Mouse (Mus musculus): ENCODE data around the gene Lins1. TPM values are rescaled to one million over a fixed set of nuclear protein-coding genes. Genes with fewer than 3 reads are reported as not detected.

The Lins1 gene
- total RNA-seq (2014; fragmentation: Nextera tagmentation) (19.6 and 25.2 TPM in 2 replicates), total RNA-seq (2017) (8.6 and 11.2 TPM in 2 replicates)

GRCm38 (mm10) chr7:66689620-66690360, at the start of gene Lins1:
Lins1 (plus strand) TSS chr7:66689889.
- ATAC-seq (replicated peaks; ENCODE audit: poor library complexity, severe bottlenecking), result peak; percentile 97

GRCm38 (mm10) chr7:66645736-66646135, 44.0 kb upstream of the Lins1 start:
- no peak for ATAC-seq (replicated peaks; ENCODE audit: poor library complexity, severe bottlenecking)

DNA sequence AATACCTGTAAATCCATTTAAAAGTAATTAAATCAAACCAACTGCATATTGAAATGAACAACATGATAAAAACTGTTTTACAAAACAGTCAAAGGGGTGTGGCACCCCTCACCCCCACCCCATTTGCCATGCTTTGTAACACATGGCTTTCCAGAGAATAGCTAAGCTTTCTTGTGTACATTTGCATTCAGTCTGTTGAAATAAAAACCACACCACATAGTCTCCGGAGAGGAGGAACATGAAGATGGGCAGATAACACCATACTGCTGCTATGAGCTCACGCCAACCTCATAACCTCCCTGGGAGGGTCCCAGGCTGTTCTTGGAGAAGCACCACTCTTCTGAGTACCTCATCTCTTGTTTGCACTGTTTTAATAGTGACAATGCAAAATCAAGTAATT, 40.5 kb upstream of the Lins1 start:
- ATAC-seq (replicated peaks; ENCODE audit: poor library complexity, severe bottlenecking), result no peak; the same call in 1 of the 2 replicates

DNA sequence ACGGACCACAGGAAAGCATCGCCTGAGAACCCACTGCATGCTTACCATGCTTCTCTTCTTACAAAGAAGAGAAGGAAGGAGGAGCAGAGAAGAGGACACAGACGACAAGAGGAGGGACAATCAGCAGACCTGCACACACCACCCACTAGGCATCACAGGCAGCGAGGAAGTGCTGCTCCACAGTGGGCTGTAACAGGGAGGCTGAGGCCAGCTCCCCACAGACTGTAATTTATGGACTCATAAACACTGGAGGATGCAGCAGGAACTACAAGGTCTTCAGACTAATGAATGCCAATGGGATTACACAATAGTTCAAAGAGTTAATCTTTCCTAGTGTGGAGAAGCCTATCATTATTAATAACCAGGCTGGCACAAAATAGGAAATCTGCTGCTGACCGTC, 38.8 kb upstream of the Lins1 start:
- no peak for ATAC-seq (replicated peaks; ENCODE audit: poor library complexity, severe bottlenecking)

DNA sequence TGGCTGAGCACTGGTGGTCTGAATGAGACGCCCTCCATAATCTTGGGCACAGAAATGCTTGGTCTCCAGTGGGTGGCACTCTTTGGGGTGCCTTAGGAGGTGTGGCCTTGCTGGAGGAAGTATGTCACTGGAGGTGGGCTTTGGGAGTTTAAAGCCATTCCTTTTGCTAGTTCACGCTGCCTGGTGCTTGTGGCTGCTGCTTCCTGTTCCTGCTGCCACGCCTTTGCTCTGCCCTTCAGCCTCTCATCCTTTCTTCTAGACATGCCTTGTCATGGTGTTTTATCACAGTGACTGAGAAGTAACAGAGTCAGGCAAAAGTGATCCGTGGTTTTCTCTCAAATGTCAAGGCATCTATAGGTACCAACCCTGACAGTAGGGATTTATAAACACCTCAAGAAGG, 37.5 kb upstream of the Lins1 start:
- ATAC-seq (replicated peaks; ENCODE audit: poor library complexity, severe bottlenecking), result peak; percentile 61

DNA sequence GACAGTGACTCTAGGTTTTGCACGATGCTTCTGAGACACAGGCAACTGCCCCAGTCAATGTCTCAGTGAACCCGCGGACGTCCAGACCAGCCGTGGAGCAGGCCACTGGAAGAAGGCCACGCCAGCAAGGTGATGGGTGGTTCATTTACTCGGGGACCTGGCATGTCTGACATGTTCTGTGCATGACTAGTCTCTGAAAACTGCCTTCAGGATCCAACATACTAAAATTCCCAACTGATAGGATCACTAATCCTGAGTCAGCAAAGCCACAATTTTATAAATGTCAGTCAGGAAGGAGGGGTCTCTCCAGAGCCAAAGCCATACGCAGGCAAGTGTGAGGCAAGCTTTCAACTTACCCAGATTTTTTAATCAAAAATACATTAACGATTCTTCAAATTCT, 36.1 kb upstream of the Lins1 start:
- ATAC-seq (replicated peaks; ENCODE audit: poor library complexity, severe bottlenecking), result no peak

- no peak for ATAC-seq (replicated peaks; ENCODE audit: poor library complexity, severe bottlenecking)
Observed at GRCm38 (mm10) chr7:66655471-66655870, 34.2 kb upstream of the Lins1 start.

- ATAC-seq (replicated peaks; ENCODE audit: poor library complexity, severe bottlenecking), result no peak
Observed at GRCm38 (mm10) chr7:66660291-66660690, 29.4 kb upstream of the Lins1 start.

- ATAC-seq (replicated peaks; ENCODE audit: poor library complexity, severe bottlenecking), result no peak
Observed at GRCm38 (mm10) chr7:66660972-66661371, 28.7 kb upstream of the Lins1 start.

DNA sequence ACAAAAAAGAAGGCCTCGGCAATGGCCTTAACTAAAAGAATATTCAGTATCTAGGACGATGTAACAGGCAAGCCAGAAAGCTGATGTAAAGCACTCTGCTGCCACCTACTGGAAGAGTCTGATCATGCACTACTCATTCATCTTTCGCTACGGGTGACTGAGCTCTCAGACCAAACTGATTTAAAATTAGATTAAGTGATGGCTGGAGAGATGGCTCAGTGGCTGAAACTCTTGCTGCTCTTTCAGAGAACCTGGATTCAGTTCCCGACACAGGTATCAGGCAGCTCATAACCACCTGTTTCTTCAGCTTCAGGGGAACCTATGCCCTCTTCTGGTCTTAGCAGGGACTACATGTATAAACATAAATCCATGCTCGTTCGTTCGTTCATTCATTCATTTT, 28.1 kb upstream of the Lins1 start:
- ATAC-seq (replicated peaks; ENCODE audit: poor library complexity, severe bottlenecking), result peak; percentile 83

DNA sequence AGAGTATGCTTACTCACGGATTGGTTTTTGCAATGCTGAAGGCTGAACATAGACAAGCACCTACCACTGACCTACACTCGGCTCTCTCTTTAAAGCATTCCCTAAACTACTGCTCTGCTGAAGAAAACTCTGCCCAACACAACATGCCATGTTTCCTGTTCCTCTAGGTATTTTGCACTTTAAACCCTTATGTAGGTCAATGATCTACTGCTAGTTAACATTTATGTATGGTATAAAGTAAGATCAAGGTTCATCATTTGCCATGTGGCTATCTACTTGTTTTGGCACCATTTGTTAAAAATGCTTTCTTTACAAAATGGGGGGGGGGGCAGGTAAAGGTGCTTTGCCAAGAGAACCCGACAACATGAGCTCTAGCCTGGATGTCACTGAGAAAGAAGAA, 26.1 kb upstream of the Lins1 start:
- ATAC-seq (replicated peaks; ENCODE audit: poor library complexity, severe bottlenecking), result no peak

- no peak for ATAC-seq (replicated peaks; ENCODE audit: poor library complexity, severe bottlenecking)
Observed at GRCm38 (mm10) chr7:66667064-66667463, 22.6 kb upstream of the Lins1 start.

GRCm38 (mm10) chr7:66675800-66676199, 13.9 kb upstream of the Lins1 start:
- ATAC-seq (replicated peaks; ENCODE audit: poor library complexity, severe bottlenecking), result peak; percentile 59; the same call in 1 of the 2 replicates

DNA sequence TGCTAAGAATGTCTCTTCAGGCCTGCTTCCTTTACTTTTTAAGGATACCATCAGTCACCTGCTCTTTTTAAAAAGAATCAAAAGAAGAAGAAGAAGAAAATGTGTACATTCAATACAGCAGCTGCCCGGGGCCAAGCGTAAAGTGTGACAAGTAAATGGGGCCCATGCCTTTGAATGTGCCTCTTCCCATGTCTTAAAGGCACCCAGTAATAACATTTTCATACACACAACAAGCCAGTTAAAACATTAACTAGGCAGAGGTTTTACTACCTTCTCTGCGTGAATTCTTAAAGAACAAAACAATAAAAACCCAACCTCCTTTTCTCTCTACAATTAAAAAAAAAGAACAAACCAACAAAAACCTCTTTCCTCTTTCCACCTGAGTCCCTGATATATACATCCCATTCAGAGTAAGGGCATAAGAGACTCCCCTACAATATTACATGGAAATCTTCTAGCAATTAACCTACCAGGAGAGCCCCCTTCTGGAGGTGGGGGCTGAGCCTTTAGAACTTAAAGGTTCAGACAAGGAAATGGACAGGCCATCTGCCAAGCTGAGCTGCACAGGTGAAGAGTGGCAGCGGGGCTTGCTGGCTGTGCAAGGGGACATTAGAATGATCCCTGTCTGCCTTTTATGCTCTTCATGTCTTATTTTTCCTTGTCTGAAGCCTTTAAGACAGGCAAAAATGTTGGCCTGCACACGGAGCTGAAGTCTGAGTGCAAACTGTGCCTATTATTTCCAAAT, 7.4 kb upstream of the Lins1 start:
- no peak for ATAC-seq (replicated peaks; ENCODE audit: poor library complexity, severe bottlenecking)

- ATAC-seq (replicated peaks; ENCODE audit: poor library complexity, severe bottlenecking), result no peak
Observed at GRCm38 (mm10) chr7:66688721-66689120, 968 bp upstream of the Lins1 start.

DNA sequence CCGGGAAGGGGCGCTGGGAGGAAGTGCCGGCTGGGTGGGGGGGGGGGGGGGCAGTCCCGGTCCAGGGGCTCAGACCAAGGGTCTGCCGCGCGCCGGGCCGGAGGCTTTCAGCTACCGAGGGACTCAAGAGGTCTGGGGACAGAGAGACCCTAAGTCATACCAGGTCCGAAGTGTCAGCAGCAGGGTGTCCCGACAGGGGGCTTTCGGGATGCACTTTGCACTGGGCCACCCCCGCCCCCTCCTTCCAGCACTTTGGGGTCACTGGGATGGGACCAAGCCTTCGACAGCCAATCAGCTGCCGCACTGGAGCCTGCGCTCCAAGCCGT, 432 bp upstream of the Lins1 start, which contains the start of gene Asb7:
Gene Asb7 (minus strand): TSS at position 303 of the 326 bp plus-strand sequence.
- ATAC-seq (replicated peaks; ENCODE audit: poor library complexity, severe bottlenecking), result no peak

GRCm38 (mm10) chr7:66694467-66694866, 4.8 kb downstream of the Lins1 start:
- ATAC-seq (replicated peaks; ENCODE audit: poor library complexity, severe bottlenecking), result no peak

DNA sequence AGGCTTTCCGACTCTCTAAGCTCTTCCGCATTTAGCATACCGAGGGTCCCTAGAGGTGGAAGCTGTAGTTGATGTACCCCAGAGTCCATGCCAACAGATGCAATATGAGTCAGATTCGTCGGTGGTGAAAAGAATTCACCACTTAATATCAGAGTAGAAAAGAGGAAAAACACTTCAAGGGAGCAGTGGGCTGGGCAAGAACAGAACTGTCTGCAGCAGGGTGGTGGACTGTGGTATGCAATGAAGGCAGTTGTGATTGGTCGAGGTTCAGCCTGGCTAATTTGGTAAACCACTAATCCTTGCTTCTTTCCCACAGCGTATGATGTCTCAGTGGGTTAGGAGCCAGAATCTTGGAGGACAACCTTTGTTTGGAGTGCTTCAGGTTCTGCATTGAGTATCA, 13.0 kb downstream of the Lins1 start:
- no peak for ATAC-seq (replicated peaks; ENCODE audit: poor library complexity, severe bottlenecking)

DNA sequence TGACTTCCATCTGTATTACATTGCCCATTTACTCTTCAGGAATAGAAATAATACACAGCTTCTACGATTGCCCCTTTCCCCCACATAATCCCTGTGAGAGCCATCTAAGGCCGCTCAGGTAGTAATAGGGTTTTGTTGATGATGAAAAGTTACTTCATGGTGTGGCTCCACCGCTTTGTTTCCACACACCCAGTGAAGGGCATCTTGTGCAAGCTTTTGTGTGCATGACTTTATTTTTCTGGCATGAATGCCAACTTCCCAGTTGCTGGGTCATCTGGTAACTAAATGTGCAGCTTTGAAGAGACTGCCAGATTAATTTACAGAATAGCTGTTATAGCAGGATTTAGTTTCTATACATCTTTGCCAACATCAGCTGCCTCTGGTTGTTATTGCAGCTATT, 14.9 kb downstream of the Lins1 start:
- ATAC-seq (replicated peaks; ENCODE audit: poor library complexity, severe bottlenecking), result peak; percentile 67

- no peak for ATAC-seq (replicated peaks; ENCODE audit: poor library complexity, severe bottlenecking)
Observed at GRCm38 (mm10) chr7:66711166-66711565, 21.5 kb downstream of the Lins1 start.

DNA sequence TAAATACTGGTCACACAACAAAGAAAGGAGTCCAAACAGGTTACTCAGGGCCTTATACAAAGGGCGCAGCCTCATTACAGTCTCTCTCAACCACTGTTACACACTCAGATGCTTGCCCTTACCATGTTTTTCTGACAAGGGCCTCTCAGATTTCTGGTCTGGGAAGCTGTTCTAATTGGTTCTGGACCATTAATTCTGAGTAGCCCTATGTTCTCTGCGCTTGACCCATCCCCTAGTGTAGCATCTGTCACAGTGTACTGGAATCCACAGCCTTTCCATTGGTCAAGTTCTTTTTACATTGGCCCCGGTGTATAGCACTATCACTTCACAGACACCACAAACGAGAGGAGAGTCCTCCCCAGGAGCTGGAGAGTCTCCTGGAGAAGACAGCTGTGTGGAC, 34.8 kb downstream of the Lins1 start:
- no peak for ATAC-seq (replicated peaks; ENCODE audit: poor library complexity, severe bottlenecking)

GRCm38 (mm10) chr7:66724954-66725353, 35.3 kb downstream of the Lins1 start:
- no peak for ATAC-seq (replicated peaks; ENCODE audit: poor library complexity, severe bottlenecking)
